Mouse (Mus musculus): ENCODE measurements around the gene Raver2.

The Raver2 gene

DNA sequence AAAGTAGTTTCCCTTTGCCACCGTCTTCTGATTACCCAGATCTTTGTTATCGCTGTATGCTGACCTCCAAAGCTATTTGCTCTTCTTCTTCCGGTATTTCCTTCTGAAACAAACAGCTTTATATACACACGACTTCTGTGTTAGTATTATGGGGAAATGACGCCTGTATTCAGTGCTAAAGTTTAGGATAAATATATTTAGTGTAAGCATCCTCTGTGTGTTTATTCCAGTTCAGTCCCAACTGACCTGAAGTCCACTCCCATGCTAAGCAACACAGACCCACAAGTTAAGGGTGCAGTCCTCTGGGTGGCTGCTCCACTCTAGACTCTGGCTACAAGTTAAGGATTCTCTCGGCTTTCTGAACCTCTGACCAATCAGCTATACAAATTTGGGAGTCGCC is 52.2 kb downstream of the Raver2 start:
- no peak for DNase-seq

DNA sequence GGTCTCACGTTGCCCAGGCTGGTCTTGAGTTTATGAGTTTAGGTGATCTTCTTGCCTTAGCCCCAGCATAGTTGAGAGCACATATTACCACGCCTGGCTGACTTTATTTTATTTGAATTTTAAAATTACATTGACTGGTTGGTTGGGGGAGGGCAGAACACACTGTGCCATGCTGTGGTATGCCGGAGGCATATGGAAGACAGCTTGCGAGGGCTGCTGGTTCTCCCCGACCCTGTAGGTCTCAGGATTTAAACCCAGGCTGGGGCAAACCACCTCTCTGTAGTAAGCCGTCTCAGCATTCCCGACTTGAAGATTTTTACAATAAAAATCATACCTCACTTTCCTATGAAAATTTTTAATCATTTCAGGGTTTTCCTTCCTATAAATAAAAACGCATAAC is 66.2 kb downstream of the Raver2 start:
- no peak for DNase-seq

GRCm38 (mm10) chr4:101135909-101136308 is 67.1 kb downstream of the Raver2 start:
- no peak for DNase-seq

DNA sequence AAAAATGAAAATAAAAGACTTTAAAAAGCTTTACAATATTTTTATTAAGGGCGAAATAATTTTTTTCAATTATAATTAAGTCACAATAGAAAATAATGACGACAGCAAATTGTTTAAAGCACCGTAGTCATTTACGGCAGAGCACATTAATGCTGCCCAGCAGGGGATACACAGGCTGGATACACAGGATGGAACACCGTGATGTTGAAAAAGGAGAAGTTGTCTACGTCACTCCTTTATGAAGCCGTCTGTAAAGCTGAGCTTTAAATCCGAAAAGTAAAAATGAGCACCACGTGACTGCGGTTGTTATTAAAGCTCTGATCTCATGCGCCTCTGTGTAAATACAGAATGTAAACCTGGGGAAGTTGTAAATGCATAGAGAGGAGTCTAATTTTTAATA is 69.2 kb downstream of the Raver2 start:
- no peak for DNase-seq

DNA sequence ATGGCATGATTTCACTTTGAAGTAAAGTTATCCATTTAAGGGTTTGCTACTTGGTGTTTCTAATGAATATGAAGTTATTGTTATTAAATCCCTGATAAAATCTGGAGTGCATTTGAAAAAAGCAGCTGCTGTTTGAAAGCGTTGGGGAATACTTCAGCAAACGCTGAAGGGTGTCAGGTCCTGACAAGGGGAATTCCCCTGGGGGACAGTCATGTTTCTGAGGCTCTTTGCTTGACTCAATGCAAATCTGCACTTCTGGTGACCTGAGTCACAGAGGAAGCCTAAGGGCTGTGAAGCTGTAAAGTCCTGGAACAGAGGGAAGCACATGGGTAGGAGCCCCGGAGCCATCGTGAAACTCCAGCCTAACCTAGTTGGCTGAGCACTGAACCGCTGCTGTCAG is 73.0 kb downstream of the Raver2 start:
- no peak for DNase-seq

DNA sequence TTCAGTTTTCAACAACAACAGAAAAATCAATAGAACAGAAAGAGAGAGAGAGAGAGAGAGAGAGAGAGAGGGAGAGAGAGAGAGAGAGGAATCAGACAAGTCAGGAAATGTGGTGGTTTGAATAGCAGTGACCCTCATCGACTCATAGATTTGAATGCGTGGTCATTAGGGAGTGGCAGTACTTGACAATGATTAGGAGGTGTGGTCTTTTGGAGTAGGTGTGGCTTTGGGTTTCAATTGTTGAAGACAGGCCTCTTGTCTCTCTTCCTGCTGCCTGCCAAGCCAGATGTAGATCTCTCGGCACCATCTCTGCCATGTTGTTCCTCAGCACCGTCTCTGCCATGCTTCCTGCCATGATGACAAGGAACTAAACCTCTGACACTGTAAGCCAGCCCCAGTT is 75.1 kb downstream of the Raver2 start:
- no peak for DNase-seq

- no peak for DNase-seq
Observed at GRCm38 (mm10) chr4:101144361-101144760, 75.6 kb downstream of the Raver2 start.

DNA sequence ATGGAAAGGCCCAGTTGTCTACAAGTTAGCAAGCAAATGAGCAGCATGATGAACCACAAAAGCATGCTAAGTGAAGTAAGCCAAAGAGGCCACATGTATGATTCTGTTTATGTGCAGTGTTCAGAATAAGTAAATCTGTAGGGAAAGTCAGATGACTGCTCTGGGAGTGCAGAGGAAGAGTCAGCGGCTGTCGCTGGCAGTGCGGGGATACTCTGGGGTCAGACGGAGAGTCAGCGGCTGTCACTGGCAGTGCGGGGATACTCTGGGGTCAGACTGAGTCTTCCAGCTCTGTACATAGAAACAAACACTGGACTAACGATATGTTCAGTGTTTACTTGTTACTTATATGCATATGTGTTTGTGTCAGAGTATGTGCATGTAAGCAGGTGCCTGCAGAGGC is 76.0 kb downstream of the Raver2 start:
- DNase-seq, result no peak

- DNase-seq, result peak; percentile 84
Observed at GRCm38 (mm10) chr4:101146047-101146745, 77.4 kb downstream of the Raver2 start.

DNA sequence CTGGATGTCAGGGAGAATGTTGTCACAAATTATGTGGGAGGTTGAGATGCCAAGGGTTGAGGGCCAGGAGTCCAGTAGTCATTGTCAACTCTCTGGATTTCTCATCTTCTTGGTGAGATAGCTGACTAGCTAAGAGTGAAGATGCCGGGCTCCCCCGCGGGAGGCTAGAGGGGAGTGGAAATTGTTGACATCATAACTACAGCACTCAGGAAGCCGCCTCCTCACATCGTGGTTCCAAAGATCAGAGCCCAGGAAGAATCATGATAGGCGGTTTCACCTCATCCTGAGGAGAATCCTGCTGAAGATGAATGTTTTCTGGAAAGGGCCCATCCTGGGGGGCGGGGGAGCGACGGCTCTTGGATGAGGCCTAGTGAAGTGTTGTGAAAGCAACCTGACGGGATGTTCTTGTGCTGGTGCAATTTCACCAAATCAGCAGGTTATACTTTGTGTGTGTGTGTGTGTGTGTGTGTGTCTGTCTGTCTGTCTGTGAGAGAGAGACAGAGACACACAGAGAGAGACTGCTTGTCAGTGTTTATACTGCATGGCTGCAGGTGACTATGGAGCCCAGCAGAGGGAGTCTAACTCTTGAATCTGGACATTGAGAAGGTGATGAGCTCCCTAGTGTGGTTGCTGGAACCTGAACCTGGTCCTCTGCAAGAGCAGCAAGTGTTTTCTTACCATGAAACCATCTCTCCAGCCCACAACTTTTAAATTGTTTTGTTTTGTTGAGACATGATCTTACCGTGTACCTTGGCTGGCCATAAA is 78.3 kb downstream of the Raver2 start:
- DNase-seq, result peak; percentile 41

GRCm38 (mm10) chr4:101155541-101155940 is 86.8 kb downstream of the Raver2 start:
- no peak for DNase-seq

DNA sequence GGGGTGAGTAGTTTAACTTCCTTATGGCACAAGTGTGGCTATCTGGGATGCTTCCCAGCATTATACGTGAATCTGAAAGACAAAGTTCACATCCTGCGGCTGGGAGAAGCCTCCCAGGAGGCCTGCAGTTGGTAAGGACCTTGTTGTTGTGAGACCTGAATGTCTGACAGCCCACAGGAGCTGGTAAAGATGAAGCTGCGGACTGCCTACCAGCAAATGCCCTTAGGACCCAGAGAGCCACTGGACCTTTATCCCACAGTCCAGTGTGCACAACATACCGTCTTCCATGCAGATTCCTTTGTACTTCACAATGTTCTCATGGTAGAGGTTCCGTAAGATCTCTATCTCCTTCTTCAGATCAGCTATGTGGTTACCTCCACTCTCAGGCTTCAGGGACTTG is 88.7 kb downstream of the Raver2 start:
- peak; percentile 40 for DNase-seq

DNA sequence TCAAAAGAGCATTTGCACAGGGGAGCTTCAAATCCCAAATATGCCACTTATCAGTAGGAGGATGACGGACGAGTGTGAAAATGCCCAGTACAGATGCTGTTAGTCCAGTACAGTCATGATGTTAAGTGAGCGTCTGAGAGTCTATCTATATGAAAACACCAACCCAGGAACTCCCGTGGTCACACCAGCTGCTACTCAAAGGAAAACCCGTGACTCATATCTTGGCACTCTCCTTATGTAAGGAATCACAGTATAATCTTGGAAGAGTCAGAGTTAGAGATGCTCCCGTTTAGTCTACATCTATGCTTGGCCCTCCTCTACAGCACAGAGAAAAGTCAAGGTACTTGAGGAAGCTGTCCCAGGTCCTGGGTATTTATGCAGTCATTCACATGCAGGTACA is 89.5 kb downstream of the Raver2 start:
- DNase-seq, result no peak

DNA sequence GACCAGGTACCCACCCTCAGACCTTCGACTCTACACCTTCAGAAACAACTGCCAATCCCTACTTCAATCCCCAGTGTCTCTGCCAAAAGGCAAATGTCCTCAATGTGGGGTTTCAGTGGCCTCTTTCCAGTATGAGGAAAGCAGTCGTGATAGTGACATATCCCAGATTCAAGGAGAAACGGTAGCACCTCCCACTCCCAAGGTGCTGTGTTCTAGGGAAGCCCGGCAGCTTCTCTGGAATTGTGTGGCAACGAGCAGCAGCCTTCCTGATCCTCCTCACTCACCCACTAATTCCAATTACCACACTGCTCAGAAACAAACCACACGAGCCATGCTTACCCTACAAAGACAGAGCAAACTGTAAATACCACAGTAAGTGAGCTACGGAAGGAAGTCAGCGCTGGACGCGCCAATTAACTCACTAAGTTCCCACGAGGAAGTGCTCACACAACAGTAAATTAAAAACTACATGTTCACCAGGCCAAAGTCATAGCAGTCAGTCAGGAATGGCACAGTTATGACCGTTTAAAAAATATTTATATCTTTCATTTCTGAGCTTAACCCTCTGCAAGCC is 90.5 kb downstream of the Raver2 start:
- DNase-seq, result peak; percentile 41

- no peak for DNase-seq
Observed at GRCm38 (mm10) chr4:101160821-101161220, 92.0 kb downstream of the Raver2 start.

- DNase-seq, result no peak
Observed at GRCm38 (mm10) chr4:101164189-101164588, 95.4 kb downstream of the Raver2 start.

DNA sequence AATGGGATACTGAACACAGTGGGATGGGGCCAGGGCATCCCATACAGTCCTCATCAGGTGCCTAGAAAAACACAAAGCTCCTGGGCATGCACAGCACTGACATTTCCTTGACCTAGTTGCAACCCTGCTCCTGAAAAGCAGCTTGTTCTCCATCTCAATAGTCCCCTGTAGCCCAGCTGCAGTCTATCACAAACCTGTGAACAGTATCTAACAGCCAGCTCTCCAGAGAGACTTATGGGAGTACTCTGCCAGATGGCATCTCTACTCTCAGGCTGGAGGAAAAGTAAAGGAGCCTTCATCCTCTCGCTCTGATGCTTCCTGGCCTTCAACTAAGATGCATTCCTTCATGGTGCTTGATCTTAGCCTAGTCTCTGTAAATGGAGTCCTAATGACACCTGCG is 95.9 kb downstream of the Raver2 start:
- no peak for DNase-seq

- no peak for DNase-seq
Observed at GRCm38 (mm10) chr4:101165776-101166175, 97.0 kb downstream of the Raver2 start.

DNA sequence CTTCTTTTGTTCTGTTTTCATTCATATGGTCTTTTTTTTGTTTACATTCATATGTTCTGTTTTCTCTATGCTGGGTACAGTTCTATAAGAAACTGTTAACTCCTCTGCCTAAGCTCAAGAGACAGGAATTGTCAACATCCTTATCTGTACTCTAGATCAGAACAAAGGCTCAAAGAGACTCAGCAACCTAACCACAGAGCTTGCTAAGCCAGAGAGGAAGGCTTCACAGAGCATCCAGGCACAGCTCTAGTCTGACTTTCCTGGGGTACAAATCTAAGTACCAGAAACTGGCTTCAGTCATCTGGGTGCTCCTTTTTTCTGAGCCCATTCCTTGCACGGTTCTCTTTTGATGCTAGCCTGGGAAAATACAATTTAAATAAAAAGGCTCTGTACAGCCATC is 99.0 kb downstream of the Raver2 start:
- no peak for DNase-seq

- peak; percentile 60 for DNase-seq
Observed at GRCm38 (mm10) chr4:101168189-101168778, 99.5 kb downstream of the Raver2 start.

DNA sequence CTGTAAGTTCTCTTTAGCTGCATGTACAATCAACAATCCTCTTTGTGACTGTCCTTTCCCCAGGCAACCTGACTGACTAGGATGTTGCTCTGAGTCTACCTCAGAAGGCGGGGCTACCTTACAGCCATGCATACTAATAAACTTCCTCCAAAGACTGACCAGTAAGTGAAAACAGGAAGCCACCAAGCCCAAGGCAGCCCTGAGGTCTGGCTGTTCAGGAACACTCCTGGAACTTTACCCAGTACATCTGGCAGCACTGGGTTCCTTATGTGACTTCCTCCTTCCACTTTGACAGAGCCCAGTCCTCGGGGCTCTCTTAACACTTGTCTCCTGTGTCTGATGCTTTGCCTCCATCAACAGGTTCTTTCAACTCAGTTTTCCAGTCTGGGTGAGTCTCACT is 104.0 kb downstream of the Raver2 start:
- DNase-seq, result no peak

DNA sequence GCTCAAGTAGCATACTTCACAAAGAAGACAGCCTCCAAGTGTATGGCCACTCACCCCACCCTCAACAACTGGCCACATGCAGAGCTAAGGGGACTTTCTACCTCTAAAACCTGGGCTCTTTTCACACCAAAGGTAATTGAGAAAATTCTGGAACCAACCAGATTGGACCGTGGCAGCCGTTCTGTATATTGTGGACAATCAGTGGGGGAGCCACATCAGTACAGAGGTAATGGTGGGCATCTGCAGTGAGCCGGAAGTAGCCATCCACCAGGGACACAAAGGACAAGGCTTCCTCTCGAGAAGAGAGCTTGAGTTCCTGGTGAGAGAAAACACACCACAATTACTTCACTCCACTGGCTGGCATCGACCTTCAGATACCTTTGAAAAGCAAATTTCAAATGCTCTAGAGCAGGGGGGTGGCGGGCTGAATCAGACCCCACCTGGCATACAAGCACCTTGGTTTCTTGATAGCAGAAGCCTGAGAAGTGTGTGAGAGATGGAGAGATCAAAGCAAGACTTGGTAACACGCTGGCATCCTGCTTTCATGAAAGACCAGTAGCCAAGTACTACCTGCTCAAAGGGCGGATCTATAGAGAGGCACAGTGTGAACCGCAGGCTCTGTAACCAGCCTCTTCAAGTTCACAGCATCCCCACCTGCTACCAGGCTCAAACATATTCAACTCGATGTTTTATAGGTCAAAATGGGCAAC is 106.3 kb downstream of the Raver2 start:
- no peak for DNase-seq

GRCm38 (mm10) chr4:101176123-101176522 is 107.3 kb downstream of the Raver2 start:
- DNase-seq, result no peak
